ENCODE assay signal across 36 mouse cellular contexts in the genomic region with DNA sequence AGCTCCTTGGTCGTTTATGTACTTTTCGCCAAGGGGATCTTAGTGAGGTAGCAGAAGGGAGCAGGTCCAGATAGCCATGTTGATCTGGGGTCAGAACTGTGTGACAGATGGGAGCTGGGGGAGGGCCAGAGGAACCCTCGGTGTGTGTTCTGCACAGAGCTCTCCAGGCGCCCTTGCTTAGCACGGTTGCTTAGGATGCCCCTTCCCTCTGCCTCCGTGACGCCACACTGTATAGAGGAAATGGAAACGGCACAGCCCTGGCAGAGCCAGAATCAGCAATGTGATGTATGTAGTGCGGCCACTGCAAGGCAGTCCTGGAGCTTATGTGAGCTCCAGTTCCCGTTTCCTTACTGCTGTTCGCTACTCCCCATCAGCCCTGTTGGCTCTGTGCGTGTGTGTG. TPM values are rescaled to one million over a fixed set of nuclear protein-coding genes. Genes with fewer than 3 reads are reported as not detected.
DNase-seq lines count a peak whose midpoint lies in the region; ATAC-seq and TF ChIP-seq lines count a peak whose summit lies in the region.
"Had no signal": no experiment of that assay in that cellular context is flagged by ENCODE, and none has a peak within 500 bp of the region (broad histone marks: within the 10 kb centered on the region; RNA-seq: fewer than 3 reads in every experiment).

No protein-coding gene starts in this region.

- peak; percentile 55; the same call in 1 of the 2 replicates for ATAC-seq in cerebellum, adult (ENCODE audit: insufficient number of reproducible peaks, low FRiP score, low TSS enrichment)
- 0 out of 2 replicates have a peak, but pooled peaks have one; percentile 4 for ATAC-seq in liver, postnatal 0 days
- ATAC-seq in liver, embryonic 11.5 days (replicated peaks; ENCODE audit: low FRiP score) = no peak
- peak; percentile 40 for ATAC-seq in common myeloid progenitor, adult 5-6 weeks (replicated peaks; ENCODE audit: low read depth, poor library complexity, severe bottlenecking)
- no peak for ATAC-seq in CD4-positive, CD25-positive, alpha-beta regulatory T cell, adult 4 months
- ATAC-seq: forebrain, postnatal 0 days; hindbrain, embryonic 16.5 days; Patski had no signal

- no peaks in the 10 kb centered on the region for H3K4me1 ChIP-seq in liver, postnatal 0 days (ENCODE audit: insufficient read depth)
- no peaks in the 10 kb centered on the region for H3K4me1 ChIP-seq in liver, embryonic 11.5 days (replicated peaks; ENCODE audit: control insufficient read depth, insufficient read depth, low read length)
- H3K4me1 ChIP-seq: forebrain, embryonic 12.5 days; heart, embryonic 13.5 days; lung, embryonic 15.5 days had no signal

- H3K27ac ChIP-seq in liver, postnatal 0 days (ENCODE audit: low read depth) = no peak overlapping the region
- H3K27ac ChIP-seq in liver, embryonic 11.5 days (ENCODE audit: low read depth, low read length) = no peak overlapping the region
- H3K27ac ChIP-seq: forebrain, embryonic 12.5 days; heart, embryonic 13.5 days; liver, embryonic 15.5 days; lung, embryonic 15.5 days; stomach, postnatal 0 days had no signal

- no peak for DNase-seq in cerebellum, postnatal 4 days (ENCODE audit: low spot score in 2 of 2)
- no peak for DNase-seq in liver, postnatal 0 days
- no peak for DNase-seq in liver, embryonic 11.5 days (ENCODE audit: low spot score)
- DNase-seq in layer of hippocampus, adult 11-12 months (ENCODE audit: low spot score) = no peak
- DNase-seq in urinary bladder, postnatal 10 days (ENCODE audit: low spot score) = no peak
- DNase-seq: adrenal gland, postnatal 10 days; forebrain, postnatal 0 days; heart, postnatal 10 days; kidney, adult 8-10 months; kidney, postnatal 10 days; liver; lung, postnatal 36 days; midbrain, embryonic 14.5 days; spleen, adult 18-20 months; thymus, adult 2 months; thymus, postnatal 36 days had no signal

- WGBS in liver, postnatal 0 days (ENCODE audit: insufficient replicate concordance) = 60% methylated on average over 12 of the region's 12 CpGs
- 83% methylated on average over 12 of the region's 12 CpGs for WGBS in liver, embryonic 11.5 days

- no peak for TF ChIP-seq EP300 in liver, postnatal 0 days (IDR thresholded peaks at IDR 0.05; ENCODE audit: low read depth)

- H3K4me3 ChIP-seq in liver, postnatal 0 days (ENCODE audit: low read depth, low read length) = no peak overlapping the region
- no peak overlapping the region for H3K4me3 ChIP-seq in liver, embryonic 11.5 days (ENCODE audit: low read depth, low read length)
- H3K4me3 ChIP-seq: erythroblast, embryonic 14.5 days; forebrain, embryonic 12.5 days; heart, embryonic 13.5 days; liver, embryonic 15.5 days; lung, embryonic 15.5 days had no signal

- H3K36me3 ChIP-seq in liver, postnatal 0 days (replicated peaks; ENCODE audit: insufficient read depth, low read length) = peaks cover 95% of the 10 kb centered on the region
- peaks cover 61% of the 10 kb centered on the region for H3K36me3 ChIP-seq in liver, embryonic 11.5 days (ENCODE audit: control insufficient read depth, insufficient read depth, low read length)

- no peak for TF ChIP-seq CTCF in liver, postnatal 0 days (IDR thresholded peaks at IDR 0.05; ENCODE audit: low read depth)

- H3K9ac ChIP-seq in liver, postnatal 0 days (replicated peaks) = no peak overlapping the region
- H3K9ac ChIP-seq in liver, embryonic 11.5 days (ENCODE audit: low read depth, low read length) = no peak overlapping the region
- H3K9ac ChIP-seq: forebrain, embryonic 12.5 days; forebrain, postnatal 0 days; heart, embryonic 13.5 days; liver, embryonic 15.5 days; lung, embryonic 15.5 days had no signal

- no peaks in the 10 kb centered on the region for H3K9me3 ChIP-seq in liver, postnatal 0 days (ENCODE audit: low read length)
- H3K9me3 ChIP-seq in liver, embryonic 11.5 days (ENCODE audit: control insufficient read depth, low read length) = no peaks in the 10 kb centered on the region
- H3K9me3 ChIP-seq: forebrain, embryonic 12.5 days; heart, embryonic 13.5 days; liver, embryonic 15.5 days; lung, embryonic 15.5 days had no signal

- H3K27me3 ChIP-seq in liver, postnatal 0 days (ENCODE audit: insufficient read depth, low read length) = no peaks in the 10 kb centered on the region
- H3K27me3 ChIP-seq in liver, embryonic 11.5 days (replicated peaks; ENCODE audit: control insufficient read depth, insufficient read depth, low read length) = no peaks in the 10 kb centered on the region
- H3K27me3 ChIP-seq: forebrain, embryonic 12.5 days; liver, embryonic 15.5 days; lung, embryonic 15.5 days; Patski had no signal

- no peak overlapping the region for H3K4me2 ChIP-seq in liver, postnatal 0 days (ENCODE audit: low read depth, low read length)
- H3K4me2 ChIP-seq in liver, embryonic 11.5 days = no peak overlapping the region
- H3K4me2 ChIP-seq: forebrain, embryonic 12.5 days; heart, embryonic 13.5 days; liver, embryonic 15.5 days; lung, embryonic 15.5 days had no signal

RNA-seq across cellular contexts. Expression of gene Shisa8, which starts 16.3 kb away (rescaled TPM):
- 0.08 and 0.13 TPM in 2 replicates for polyA plus RNA-seq in liver, postnatal 0 days (2015; fragmentation: Nextera tagmentation; extraction: Ambion mirVana)
- 0.12 and 0.73 TPM in 2 replicates for polyA plus RNA-seq in liver, embryonic 11.5 days (2014; fragmentation: Nextera tagmentation; extraction: Ambion mirVana)
- total RNA-seq in common myeloid progenitor, adult 5-6 weeks (2017) = 3.1 and 4.8 TPM in 2 replicates
- polyA plus RNA-seq in CD4-positive, CD25-positive, alpha-beta regulatory T cell, adult 4 months (2017; shearing (Covaris generic)) = not detected
- total RNA-seq: gastrocnemius, adult 8-10 months; megakaryocyte-erythroid progenitor cell, adult 5-6 weeks; MEL had no signal

RNA-seq across cellular contexts. Expression of gene Tnfrsf13c, which starts 27.9 kb away (rescaled TPM):
- 2.0 and 2.3 TPM in 2 replicates for polyA plus RNA-seq in liver, postnatal 0 days (2015; fragmentation: Nextera tagmentation; extraction: Ambion mirVana)
- polyA plus RNA-seq in liver, embryonic 11.5 days (2014; fragmentation: Nextera tagmentation; extraction: Ambion mirVana) = 0.16 and 0.56 TPM in 2 replicates
- total RNA-seq in common myeloid progenitor, adult 5-6 weeks (2017) = 2.7 and 5.9 TPM in 2 replicates
- 10 to 100 TPM in 1 of 2 experiments, 1 to 10 TPM in 1; 2.2 to 10.5 TPM for polyA plus RNA-seq in CD4-positive, CD25-positive, alpha-beta regulatory T cell, adult 4 months (2017; shearing (Covaris generic))
- total RNA-seq: gastrocnemius, adult 8-10 months had no signal
- polyA plus RNA-seq: limb, embryonic 11.5 days; midbrain, embryonic 14.5 days; stomach, postnatal 0 days had no signal

RNA-seq across cellular contexts. Expression of gene Cenpm, which starts 48.2 kb away (rescaled TPM):
- 27.8 and 30.7 TPM in 2 replicates for polyA plus RNA-seq in liver, postnatal 0 days (2015; fragmentation: Nextera tagmentation; extraction: Ambion mirVana)
- polyA plus RNA-seq in liver, embryonic 11.5 days (2014; fragmentation: Nextera tagmentation; extraction: Ambion mirVana) = 56.5 and 58.8 TPM in 2 replicates
- 19.4 and 30.6 TPM in 2 replicates for total RNA-seq in common myeloid progenitor, adult 5-6 weeks (2017)
- 10 to 100 TPM in 1 of 2 experiments, 1 to 10 TPM in 1; 6.7 to 18.5 TPM for polyA plus RNA-seq in CD4-positive, CD25-positive, alpha-beta regulatory T cell, adult 4 months (2017; shearing (Covaris generic))
- total RNA-seq: gastrocnemius, adult 8-10 months; neutrophil, adult 5-6 weeks had no signal

RNA-seq across cellular contexts. Expression of gene Srebf2, which starts 49.3 kb away (rescaled TPM):
- polyA plus RNA-seq in liver, postnatal 0 days (2015; fragmentation: Nextera tagmentation; extraction: Ambion mirVana) = 30.3 and 33.6 TPM in 2 replicates
- 99.7 and 101 TPM in 2 replicates for polyA plus RNA-seq in liver, embryonic 11.5 days (2014; fragmentation: Nextera tagmentation; extraction: Ambion mirVana)
- total RNA-seq in common myeloid progenitor, adult 5-6 weeks (2017) = 42.8 and 64.3 TPM in 2 replicates
- polyA plus RNA-seq in CD4-positive, CD25-positive, alpha-beta regulatory T cell, adult 4 months (2017; shearing (Covaris generic)) = 10 to 100 TPM; 32.2 to 56.0 TPM

RNA-seq across cellular contexts. Expression of gene 1500009C09Rik, which starts 55.9 kb away (rescaled TPM):
- not detected in 2 replicates for polyA plus RNA-seq in liver, postnatal 0 days (2015; fragmentation: Nextera tagmentation; extraction: Ambion mirVana)
- polyA plus RNA-seq in liver, embryonic 11.5 days (2014; fragmentation: Nextera tagmentation; extraction: Ambion mirVana) = not detected in 2 replicates
- not detected in 2 replicates for total RNA-seq in common myeloid progenitor, adult 5-6 weeks (2017)
- polyA plus RNA-seq in CD4-positive, CD25-positive, alpha-beta regulatory T cell, adult 4 months (2017; shearing (Covaris generic)) = not detected
- total RNA-seq: gastrocnemius, adult 8-10 months; gastrocnemius, postnatal 4 days; heart, adult 8-10 months; heart, postnatal 10 days; hematopoietic stem cell, adult 5-6 weeks; megakaryocyte-erythroid progenitor cell, adult 5-6 weeks; MEL; neutrophil, adult 5-6 weeks had no signal
- polyA plus RNA-seq: erythroblast, embryonic 14.5 days; heart, embryonic 13.5 days; intestine, embryonic 14.5 days; limb, embryonic 11.5 days; liver, embryonic 15.5 days; lung, embryonic 15.5 days; Patski had no signal

Comparison
In these comparisons a context has a peak if more than half of its experiments do, and no peak if none do; other contexts are left out.
1. ATAC-seq: peak in cerebellum, adult (single experiment), liver, postnatal 0 days (single experiment) and common myeloid progenitor, adult 5-6 weeks (single experiment); none in liver, embryonic 11.5 days (single experiment) and CD4-positive, CD25-positive, alpha-beta regulatory T cell, adult 4 months (single experiment).